Mouse (Mus musculus) gastrocnemius, postnatal 25 days (tissue): Measurements from ENCODE around the gene Gm39653. TPM values are rescaled to one million over a fixed set of nuclear protein-coding genes. Genes with fewer than 3 reads are reported as not detected.
A peak's percentile ranks its signal among the peaks of the same experiment; 100 is the strongest.
"Not testable (repeated sequence)": the region's sequence is repeated elsewhere in the genome, so short reads cannot be mapped to it uniquely, and the experiment has no call there.

Source experiments
- DNase-seq: peaks from one replicate; pipeline ENCODE4 v3.0.0; 2022
- long read RNA-seq, 2 experiments: library from polyadenylated mRNA; stranded (forward); transcript quantifications; one replicate each; pipeline ENCODE4 v2.0.0; 2021
- total RNA-seq, 2 experiments: library from RNA; stranded (reverse); gene quantifications; 1 replicate in 1 of 2; 2 replicates in 1 of 2; pipeline ENCODE4 v1.2.3; 2021

The Gm39653 gene
- not detected for total RNA-seq
- long read RNA-seq, experiment 1, result 0 reads
- long read RNA-seq, experiment 2, result 0 reads

DNA sequence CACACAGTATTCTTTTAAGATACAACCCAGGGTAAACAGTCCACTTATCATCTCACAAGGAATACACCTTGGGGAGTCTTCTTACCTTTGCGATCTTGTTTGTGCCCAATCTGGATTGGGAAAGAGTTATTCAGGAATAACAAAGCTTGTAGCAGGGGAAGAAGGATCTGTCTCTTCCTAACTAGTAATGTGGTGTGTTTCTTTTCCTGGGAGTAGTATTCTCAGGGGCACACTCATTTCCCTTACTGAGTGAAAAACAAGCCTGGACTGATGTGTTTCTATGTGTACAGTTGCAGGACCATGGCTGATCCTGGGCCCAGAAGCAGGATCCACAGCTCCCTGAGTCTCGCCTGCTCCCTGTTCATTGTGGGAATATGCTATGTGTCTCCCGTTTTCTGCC lies at the start of gene Gm39653:
Gm39653 (plus strand) TSS at position 301 of the 400 bp plus-strand sequence.
- DNase-seq, result no peak

- DNase-seq, result no peak
Measured at GRCm38 (mm10) chr1:63566501-63566900, 49.3 kb upstream of the Gm39653 start.

- DNase-seq, result no peak
Measured at GRCm38 (mm10) chr1:63567031-63567430, 48.7 kb upstream of the Gm39653 start.

GRCm38 (mm10) chr1:63572229-63572628 lies 43.5 kb upstream of the Gm39653 start:
- DNase-seq, result no peak

DNA sequence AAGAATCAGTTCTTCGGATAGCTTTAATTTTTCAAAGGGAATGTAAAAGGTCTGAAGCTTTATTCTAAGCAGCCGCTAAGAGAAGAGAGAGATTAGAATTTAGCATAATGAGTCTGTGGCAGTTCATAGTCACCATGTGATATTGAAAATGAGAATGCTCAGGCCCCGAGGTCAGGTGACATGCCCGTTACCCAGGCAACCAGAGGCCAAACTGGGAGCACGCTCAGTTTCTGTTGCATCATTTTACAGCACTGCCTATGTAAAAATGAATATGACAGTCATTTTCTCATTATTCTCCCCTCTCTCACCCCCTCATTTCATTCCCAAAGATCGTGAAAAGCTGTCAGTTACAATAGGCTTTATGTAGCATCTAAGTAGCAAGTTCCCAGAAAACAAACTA lies 42.3 kb upstream of the Gm39653 start:
- DNase-seq, result no peak

DNA sequence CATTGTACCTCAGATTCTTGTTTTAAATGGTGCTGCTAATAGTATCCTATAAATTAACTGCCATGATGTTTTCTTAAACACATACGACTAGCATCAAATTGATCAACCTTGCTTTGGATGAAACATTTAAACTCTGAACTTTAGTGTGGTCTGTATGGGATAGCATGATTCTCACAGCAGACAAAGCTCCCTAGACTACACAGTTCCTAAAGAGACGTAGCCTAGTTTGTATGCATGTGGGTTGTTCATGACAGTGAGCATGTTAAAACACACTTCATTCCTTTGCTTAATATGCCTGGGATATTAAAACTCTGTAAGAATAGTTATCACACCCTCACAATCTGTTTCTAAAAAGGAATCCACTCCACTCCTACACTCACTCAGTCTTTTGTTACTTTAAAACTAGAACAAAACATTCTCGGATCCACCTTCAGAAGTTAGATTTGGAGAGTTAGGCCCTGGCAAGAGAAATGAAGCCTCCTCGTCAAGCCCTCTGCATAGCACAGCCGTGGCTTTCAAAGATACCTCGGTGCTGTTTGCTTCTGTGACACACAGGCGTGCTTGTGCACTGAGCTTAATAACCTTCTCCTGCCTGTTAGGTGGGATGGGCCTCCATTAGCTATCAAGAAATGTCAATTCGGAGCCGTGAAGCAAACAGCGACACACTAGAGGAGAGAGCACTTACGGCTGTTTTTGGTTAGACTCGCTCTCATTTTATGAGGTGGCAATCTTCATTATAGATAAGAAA lies 41.7 kb upstream of the Gm39653 start:
- DNase-seq, result no peak

DNA sequence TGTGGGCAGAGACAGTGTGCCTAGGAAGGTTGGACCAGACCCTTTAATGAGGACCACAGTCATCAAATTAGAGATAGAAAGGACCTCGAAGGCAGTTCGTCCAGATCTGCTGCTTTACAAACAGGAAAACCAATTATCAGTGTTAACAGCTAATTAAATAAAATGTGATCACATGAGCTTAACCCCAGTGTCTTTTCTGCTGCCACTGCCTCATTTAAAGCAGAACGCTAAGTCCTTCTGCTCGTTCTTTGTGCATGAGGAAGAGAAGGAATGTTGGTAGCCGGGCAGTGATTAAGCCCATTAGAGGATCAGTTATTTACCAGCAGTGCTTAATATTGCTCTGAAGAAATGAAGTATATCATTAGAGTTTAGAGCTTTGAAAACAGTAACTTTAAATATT lies 39.0 kb upstream of the Gm39653 start:
- DNase-seq, result no peak

DNA sequence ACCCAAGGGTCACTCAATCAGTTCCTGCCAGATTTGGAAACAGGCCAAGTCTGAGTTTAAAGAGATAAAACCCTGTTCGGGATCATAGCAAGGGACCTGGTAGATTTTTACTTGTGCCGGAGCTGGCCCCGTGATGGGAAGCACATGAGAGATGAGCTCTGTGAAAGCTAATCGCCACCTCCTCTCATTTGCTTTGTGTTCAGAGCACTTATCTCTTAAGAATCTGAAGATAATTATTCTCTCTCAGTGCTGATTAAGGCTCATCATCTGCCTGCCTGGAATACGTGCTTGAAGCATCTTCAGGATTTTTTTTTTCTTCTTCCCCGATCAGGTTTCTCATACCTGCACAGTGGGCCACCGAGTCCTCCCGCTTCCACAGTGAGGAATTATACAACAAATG lies 36.6 kb upstream of the Gm39653 start:
- DNase-seq, result no peak

- no peak for DNase-seq
Measured at GRCm38 (mm10) chr1:63586869-63587268, 28.9 kb upstream of the Gm39653 start.

DNA sequence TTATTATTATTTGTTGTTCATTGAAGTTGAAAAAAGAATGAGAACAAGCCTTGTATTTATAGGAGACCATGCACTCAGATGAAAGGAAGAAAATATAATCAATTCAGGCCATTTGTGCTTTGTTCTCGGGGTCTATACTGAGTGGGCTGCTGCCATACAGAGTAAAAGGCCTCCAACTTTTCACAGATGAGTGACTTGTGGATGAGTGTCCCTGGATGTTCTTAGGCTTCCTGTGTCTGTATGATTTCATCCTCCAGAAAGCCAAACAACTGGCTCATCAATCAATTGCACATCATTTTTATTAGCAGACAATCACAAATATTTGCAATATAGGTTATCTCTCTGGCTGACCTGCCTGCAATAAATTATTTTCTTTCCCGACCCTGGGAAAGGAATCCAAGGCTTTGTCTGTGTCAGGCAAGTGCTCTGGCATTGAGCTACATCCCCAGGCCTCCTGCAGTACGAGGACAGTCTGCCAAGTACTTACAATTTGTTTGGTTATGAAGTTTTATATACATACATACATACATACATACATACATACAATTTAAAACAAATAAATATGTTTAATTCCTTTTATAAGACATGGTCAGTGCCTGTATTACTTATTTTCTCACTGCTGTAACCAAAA lies 11.8 kb upstream of the Gm39653 start:
- no peak for DNase-seq

DNA sequence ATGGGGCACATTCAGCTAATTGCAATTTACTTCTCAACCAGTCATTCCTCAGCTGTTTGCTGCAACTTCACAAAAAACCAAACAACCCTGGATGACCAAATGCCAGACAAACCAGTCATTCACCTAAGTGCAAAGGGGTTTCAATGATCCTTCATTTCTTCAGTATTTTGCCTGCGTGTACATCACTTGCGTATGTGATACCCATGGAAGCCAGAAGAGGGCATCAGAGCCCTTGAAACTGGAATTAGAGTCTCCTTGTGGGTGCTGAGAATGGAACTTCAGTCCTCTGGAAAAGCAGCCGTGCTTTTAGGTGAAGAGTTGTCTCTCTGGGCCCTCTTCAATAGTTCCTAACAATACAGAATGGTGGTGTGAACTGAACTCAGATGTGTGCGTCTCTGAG lies 6.2 kb upstream of the Gm39653 start:
- no peak for DNase-seq

DNA sequence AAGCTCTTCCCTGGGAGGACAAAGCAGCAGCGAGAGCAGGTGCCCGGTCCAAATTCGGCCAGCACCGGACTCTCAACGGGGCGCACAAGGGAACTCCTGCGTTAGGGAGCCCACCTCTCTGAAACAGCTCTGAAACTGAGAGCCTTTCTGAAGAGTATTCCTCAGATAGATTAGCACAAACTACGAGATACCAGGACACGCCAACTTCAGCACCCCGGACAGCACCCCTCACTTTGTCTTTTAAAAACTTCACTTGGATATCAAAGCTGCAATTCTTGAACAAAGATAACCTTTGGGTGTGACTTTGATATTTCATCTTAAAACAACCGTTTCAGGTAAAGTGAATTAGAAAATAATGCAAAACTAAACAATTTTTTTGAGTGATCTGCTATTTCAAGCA lies 1.2 kb upstream of the Gm39653 start:
- no peak for DNase-seq

DNA sequence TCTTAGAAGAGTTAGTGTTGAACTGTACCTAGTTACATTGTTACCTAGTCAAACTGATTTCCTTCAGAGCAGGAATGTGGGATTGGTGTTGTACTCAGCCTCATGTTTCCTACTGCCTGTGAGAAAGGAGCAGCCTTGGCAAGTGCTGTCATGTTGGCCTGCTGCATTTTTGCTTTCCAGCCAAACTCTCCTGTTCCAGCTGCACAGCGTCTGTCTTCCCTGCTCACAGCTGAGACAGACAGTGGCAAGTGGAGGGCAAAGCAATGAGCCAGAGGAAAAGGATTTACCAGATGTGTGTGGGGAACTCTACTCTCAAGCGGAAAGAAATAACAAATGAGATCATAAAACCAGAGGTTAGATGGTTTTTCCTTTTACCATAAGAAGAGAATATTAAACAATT lies 12.4 kb downstream of the Gm39653 start:
- DNase-seq, result peak; percentile 79

GRCm38 (mm10) chr1:63630390-63630789 lies 14.6 kb downstream of the Gm39653 start:
- DNase-seq, result not testable (repeated sequence)

- DNase-seq, result no peak
Measured at GRCm38 (mm10) chr1:63639921-63640320, 24.2 kb downstream of the Gm39653 start.

DNA sequence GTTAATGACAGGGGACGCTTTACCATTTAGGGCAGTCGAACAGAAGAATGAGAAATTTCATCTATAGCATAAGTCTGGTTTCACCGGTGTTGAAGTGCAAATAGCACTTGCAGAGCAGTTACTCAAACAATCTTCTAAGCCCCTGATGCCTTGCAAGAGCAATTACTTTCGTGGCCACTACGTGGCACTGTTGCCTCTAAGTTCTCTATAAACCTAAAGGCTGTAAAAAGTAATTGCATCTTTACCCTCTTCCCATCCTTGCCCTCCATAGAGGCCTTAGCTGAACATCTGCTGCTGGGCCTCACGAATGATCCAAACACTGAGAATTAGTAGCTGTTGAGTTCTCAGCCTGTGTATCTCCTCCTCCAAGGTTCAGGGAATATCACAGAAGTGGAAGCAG lies 42.2 kb downstream of the Gm39653 start:
- no peak for DNase-seq

DNA sequence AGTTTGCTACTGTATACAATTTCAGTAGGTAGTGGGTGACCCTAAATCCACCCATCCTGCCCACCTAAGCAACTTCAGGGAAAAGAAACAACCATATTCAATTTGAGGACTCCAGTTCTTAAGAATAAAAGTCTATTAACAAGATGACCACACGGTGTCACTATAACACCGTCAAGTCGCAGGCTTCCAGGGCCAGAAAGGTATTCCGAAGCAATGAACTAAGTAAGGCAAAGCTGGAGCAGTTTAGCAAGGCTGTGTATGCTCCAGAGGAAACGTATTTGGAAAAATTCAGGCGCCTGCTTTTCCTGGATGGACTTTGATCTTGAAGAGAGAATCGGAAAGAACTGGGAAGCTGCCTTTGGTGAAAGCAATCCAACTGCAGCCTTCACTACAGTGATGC lies 43.8 kb downstream of the Gm39653 start:
- no peak for DNase-seq

DNA sequence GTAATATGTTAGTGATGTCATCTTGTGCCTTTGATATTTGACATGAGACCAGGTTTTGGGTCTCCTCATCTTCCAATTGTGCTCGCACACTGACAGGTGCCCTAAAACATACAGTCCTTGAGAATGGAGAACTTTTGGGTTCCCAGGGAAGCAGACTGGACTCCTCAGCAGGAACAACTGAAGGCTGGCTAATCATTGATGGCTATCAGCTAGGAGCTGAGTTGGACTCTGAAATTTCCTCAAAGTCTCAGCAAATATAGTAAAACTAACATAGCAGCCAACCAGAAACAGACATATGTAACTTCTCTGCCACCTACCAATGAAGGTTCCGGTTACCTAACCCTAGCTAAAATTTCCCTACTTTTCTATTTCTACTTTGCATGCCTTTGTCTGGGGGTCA lies 50.3 kb downstream of the Gm39653 start:
- no peak for DNase-seq

GRCm38 (mm10) chr1:63667201-63667948 lies 51.6 kb downstream of the Gm39653 start:
- DNase-seq, result no peak

GRCm38 (mm10) chr1:63667949-63668851 lies 52.4 kb downstream of the Gm39653 start:
- no peak for DNase-seq

- no peak for DNase-seq
Measured at GRCm38 (mm10) chr1:63668852-63669160, 53.0 kb downstream of the Gm39653 start.
